Mouse (Mus musculus): ENCODE data around the gene Rora. TPM values are rescaled to one million over a fixed set of nuclear protein-coding genes. Genes with fewer than 3 reads are reported as not detected.
A peak's percentile ranks its signal among the peaks of the same experiment; 100 is the strongest.

The Rora gene
- polyA plus RNA-seq, 1 experiment from 2014 or later: 4.2 TPM

GRCm38 (mm10) chr9:68809536-68809935 lies 155.9 kb downstream of the Rora start:
- H3K27ac ChIP-seq: no peak overlapping the region
- DNase-seq (ENCODE audit: low spot score): no peak
- no peaks in the 10 kb centered on the region for H3K27me3 ChIP-seq (ENCODE audit: insufficient read depth, poor library complexity, severe bottlenecking)
- H3K4me1 ChIP-seq (replicated peaks): peaks cover 13% of the 10 kb centered on the region; the same call in 1 of the 2 replicates
- no peak overlapping the region for H3K4me3 ChIP-seq
- H3K9me3 ChIP-seq: no peaks in the 10 kb centered on the region
- H3K36me3 ChIP-seq: no peaks in the 10 kb centered on the region
- WGBS: 79% methylated on average over 5 of the region's 5 CpGs

- H3K9me3 ChIP-seq: no peaks in the 10 kb centered on the region
- no peaks in the 10 kb centered on the region for H3K36me3 ChIP-seq
- peaks cover 10% of the 10 kb centered on the region; the same call in 1 of the 2 replicates for H3K4me1 ChIP-seq (replicated peaks)
- H3K4me3 ChIP-seq: no peak overlapping the region
- WGBS: 98% methylated on average over 1 of the region's 1 CpGs
- no peaks in the 10 kb centered on the region for H3K27me3 ChIP-seq (ENCODE audit: insufficient read depth, poor library complexity, severe bottlenecking)
- no peak overlapping the region for H3K27ac ChIP-seq
- DNase-seq (ENCODE audit: low spot score): no peak
These were observed 161.1 kb downstream of the Rora start for GRCm38 (mm10) chr9:68814723-68815122.

- Histone ChIP-seq H3K27me3 (ENCODE audit: insufficient read depth, poor library complexity, severe bottlenecking) (no peaks in the 10 kb centered on the region), H3K36me3 (no peaks in the 10 kb centered on the region), H3K27ac (no peak overlapping the region), H3K4me3 (no peak overlapping the region), H3K4me1 (replicated peaks) (peaks cover 14% of the 10 kb centered on the region; the same call in 1 of the 2 replicates), H3K9me3 (no peaks in the 10 kb centered on the region)
- DNase-seq (ENCODE audit: low spot score): no peak
- 83% methylated on average over 9 of the region's 9 CpGs for WGBS
These were observed 162.3 kb downstream of the Rora start for GRCm38 (mm10) chr9:68815877-68816276.

GRCm38 (mm10) chr9:68820036-68820435 lies 166.4 kb downstream of the Rora start:
- H3K4me1 ChIP-seq (replicated peaks): 0 out of 2 replicates have a peak, but pooled peaks cover 4% of the 10 kb centered on the region
- no peaks in the 10 kb centered on the region for H3K27me3 ChIP-seq (ENCODE audit: insufficient read depth, poor library complexity, severe bottlenecking)
- no peak overlapping the region for H3K27ac ChIP-seq
- no peak overlapping the region for H3K4me3 ChIP-seq
- no peaks in the 10 kb centered on the region for H3K9me3 ChIP-seq
- DNase-seq (ENCODE audit: low spot score): no peak
- H3K36me3 ChIP-seq: no peaks in the 10 kb centered on the region
- 83% methylated on average over 4 of the region's 4 CpGs for WGBS

- Histone ChIP-seq H3K4me3 (no peak overlapping the region), H3K9me3 (no peaks in the 10 kb centered on the region), H3K4me1 (replicated peaks) (0 out of 2 replicates have a peak, but pooled peaks cover 4% of the 10 kb centered on the region), H3K27ac (no peak overlapping the region), H3K36me3 (no peaks in the 10 kb centered on the region), H3K27me3 (ENCODE audit: insufficient read depth, poor library complexity, severe bottlenecking) (no peaks in the 10 kb centered on the region)
- DNase-seq (ENCODE audit: low spot score): no peak
These were observed 166.9 kb downstream of the Rora start for GRCm38 (mm10) chr9:68820478-68820877.

GRCm38 (mm10) chr9:68821388-68821787 lies 167.8 kb downstream of the Rora start:
- Histone ChIP-seq H3K4me1 (replicated peaks) (0 out of 2 replicates have a peak, but pooled peaks cover 4% of the 10 kb centered on the region), H3K4me3 (no peak overlapping the region), H3K36me3 (no peaks in the 10 kb centered on the region), H3K27ac (no peak overlapping the region), H3K9me3 (no peaks in the 10 kb centered on the region), H3K27me3 (ENCODE audit: insufficient read depth, poor library complexity, severe bottlenecking) (no peaks in the 10 kb centered on the region)
- WGBS: 53% methylated on average over 1 of the region's 1 CpGs
- no peak for DNase-seq (ENCODE audit: low spot score)

- Histone ChIP-seq H3K9me3 (no peaks in the 10 kb centered on the region), H3K36me3 (no peaks in the 10 kb centered on the region), H3K4me3 (no peak overlapping the region), H3K27me3 (ENCODE audit: insufficient read depth, poor library complexity, severe bottlenecking) (no peaks in the 10 kb centered on the region), H3K27ac (no peak overlapping the region), H3K4me1 (replicated peaks) (0 out of 2 replicates have a peak, but pooled peaks cover 4% of the 10 kb centered on the region)
- WGBS: 95% methylated on average over 5 of the region's 5 CpGs
- DNase-seq (ENCODE audit: low spot score): no peak
These were observed 169.7 kb downstream of the Rora start for GRCm38 (mm10) chr9:68823292-68823691.

- H3K4me1 ChIP-seq (replicated peaks): 0 out of 2 replicates have a peak, but pooled peaks cover 4% of the 10 kb centered on the region
- H3K27me3 ChIP-seq (ENCODE audit: insufficient read depth, poor library complexity, severe bottlenecking): no peaks in the 10 kb centered on the region
- H3K4me3 ChIP-seq: no peak overlapping the region
- H3K36me3 ChIP-seq: no peaks in the 10 kb centered on the region
- no peaks in the 10 kb centered on the region for H3K9me3 ChIP-seq
- no peak for DNase-seq (ENCODE audit: low spot score)
- 74% methylated on average over 4 of the region's 4 CpGs for WGBS
- H3K27ac ChIP-seq: no peak overlapping the region
These were observed 171.5 kb downstream of the Rora start for GRCm38 (mm10) chr9:68825107-68825506.

- H3K9me3 ChIP-seq: no peaks in the 10 kb centered on the region
- no peaks in the 10 kb centered on the region for H3K27me3 ChIP-seq (ENCODE audit: insufficient read depth, poor library complexity, severe bottlenecking)
- H3K4me3 ChIP-seq: no peak overlapping the region
- no peak overlapping the region for H3K27ac ChIP-seq
- no peaks in the 10 kb centered on the region for H3K36me3 ChIP-seq
- WGBS: 85% methylated on average over 3 of the region's 3 CpGs
- DNase-seq (ENCODE audit: low spot score): no peak
- H3K4me1 ChIP-seq (replicated peaks): no peaks in the 10 kb centered on the region
These were observed 172.3 kb downstream of the Rora start for GRCm38 (mm10) chr9:68825841-68826240.

- no peaks in the 10 kb centered on the region for H3K4me1 ChIP-seq (replicated peaks)
- no peaks in the 10 kb centered on the region for H3K27me3 ChIP-seq (ENCODE audit: insufficient read depth, poor library complexity, severe bottlenecking)
- H3K27ac ChIP-seq: no peak overlapping the region
- no peak overlapping the region for H3K4me3 ChIP-seq
- no peaks in the 10 kb centered on the region for H3K36me3 ChIP-seq
- H3K9me3 ChIP-seq: no peaks in the 10 kb centered on the region
- 83% methylated on average over 3 of the region's 3 CpGs for WGBS
- no peak for DNase-seq (ENCODE audit: low spot score)
These were observed 173.9 kb downstream of the Rora start for GRCm38 (mm10) chr9:68827441-68827840.

- 86% methylated on average over 4 of the region's 4 CpGs for WGBS
- no peak for DNase-seq (ENCODE audit: low spot score)
These were observed 176.3 kb downstream of the Rora start for GRCm38 (mm10) chr9:68829903-68830302.

GRCm38 (mm10) chr9:68833323-68833722 lies 179.7 kb downstream of the Rora start:
- peak; percentile 12 for DNase-seq (ENCODE audit: low spot score)
- H3K36me3 ChIP-seq: no peaks in the 10 kb centered on the region
- H3K4me1 ChIP-seq (replicated peaks): peaks cover 6% of the 10 kb centered on the region; the same call in 1 of the 2 replicates
- 76% methylated on average over 6 of the region's 6 CpGs for WGBS
- H3K27ac ChIP-seq: no peak overlapping the region
- H3K27me3 ChIP-seq (ENCODE audit: insufficient read depth, poor library complexity, severe bottlenecking): no peaks in the 10 kb centered on the region
- no peak overlapping the region for H3K4me3 ChIP-seq
- no peaks in the 10 kb centered on the region for H3K9me3 ChIP-seq

More at GRCm38 (mm10) chr9:68829903-68830302, 176.3 kb downstream of the Rora start:
- Histone ChIP-seq H3K36me3 (no peaks in the 10 kb centered on the region), H3K4me1 (replicated peaks) (peaks cover 1% of the 10 kb centered on the region; the same call in 1 of the 2 replicates), H3K27me3 (ENCODE audit: insufficient read depth, poor library complexity, severe bottlenecking) (no peaks in the 10 kb centered on the region), H3K9me3 (no peaks in the 10 kb centered on the region), H3K4me3 (no peak overlapping the region), H3K27ac (no peak overlapping the region)

- no peak overlapping the region for H3K4me3 ChIP-seq
- no peak for DNase-seq (ENCODE audit: low spot score)
- 67% methylated on average over 7 of the region's 7 CpGs for WGBS
- H3K27me3 ChIP-seq (ENCODE audit: insufficient read depth, poor library complexity, severe bottlenecking): no peaks in the 10 kb centered on the region
- peaks cover 6% of the 10 kb centered on the region; the same call in 1 of the 2 replicates for H3K4me1 ChIP-seq (replicated peaks)
- no peaks in the 10 kb centered on the region for H3K9me3 ChIP-seq
- no peaks in the 10 kb centered on the region for H3K36me3 ChIP-seq
- H3K27ac ChIP-seq: no peak overlapping the region
These were observed 181.6 kb downstream of the Rora start for GRCm38 (mm10) chr9:68835037-68835649.

Data from hindbrain, embryonic 10.5 days (tissue).